Mouse (Mus musculus): ENCODE measurements at regions not wholly inside any gene's neighbourhood (a gene's known extent, or its start where the extent isn't known, plus 50 kb on each side); places are given as distances from the start of the nearest gene placed in this dataset.

DNA sequence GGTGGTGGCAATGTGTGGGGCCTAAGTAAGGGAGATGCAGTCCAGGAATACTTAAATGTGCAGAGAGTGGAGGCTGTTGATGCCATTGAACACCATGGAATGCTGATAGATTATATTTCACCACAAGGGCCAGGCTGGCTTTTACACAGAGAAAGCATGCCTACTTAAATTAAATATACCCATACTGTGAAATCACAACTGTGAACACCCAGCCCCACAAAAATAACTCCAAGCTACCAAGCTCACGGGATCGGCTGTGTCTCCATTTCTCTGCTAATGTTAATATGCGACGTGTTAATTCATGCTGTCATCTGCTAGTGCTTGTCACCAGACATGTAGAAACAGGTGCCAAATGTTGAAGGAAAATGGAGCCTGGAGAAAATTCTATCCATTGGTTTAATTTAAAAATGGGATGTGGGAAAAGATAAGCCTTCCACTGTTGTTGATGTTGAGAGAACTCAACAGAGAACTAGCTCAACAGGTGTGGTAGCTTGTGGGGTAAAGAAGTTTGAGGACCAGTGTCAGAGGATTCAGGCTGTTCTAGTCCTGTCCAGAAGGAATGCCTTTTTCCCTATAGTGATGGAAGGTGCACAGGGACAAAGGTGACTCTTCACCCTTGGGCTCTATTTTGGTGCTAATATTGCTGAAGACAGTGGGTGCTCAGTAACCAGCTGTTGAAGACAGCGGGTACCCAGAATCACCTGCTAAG lies 161.6 kb upstream of the Marcks start:
- H3K27me3 ChIP-seq (ENCODE audit: control insufficient read depth, insufficient read depth, low read length, poor library complexity, severe bottlenecking) = no peaks in the 10 kb centered on the region
- TF ChIP-seq CTCF (IDR thresholded peaks at IDR 0.05; ENCODE audit: low read depth, low read length) (no peak), POLR2A (IDR thresholded peaks at IDR 0.05; ENCODE audit: insufficient read depth, low read length) (no peak), EP300 (IDR thresholded peaks at IDR 0.05; ENCODE audit: insufficient read depth, low read depth, low read length) (no peak)
- no peak overlapping the region for H3K9ac ChIP-seq (ENCODE audit: low read depth, poor library complexity, severe bottlenecking)
- no peak overlapping the region for H3K4me3 ChIP-seq (ENCODE audit: low read depth, low read length)
- H3K36me3 ChIP-seq (ENCODE audit: control insufficient read depth, insufficient read depth, low read length, poor library complexity, severe bottlenecking) = no peaks in the 10 kb centered on the region
- no peak overlapping the region for H3K27ac ChIP-seq (ENCODE audit: insufficient read depth, low read length)
- H3K4me1 ChIP-seq (ENCODE audit: control insufficient read depth, insufficient read depth, low read length) = no peaks in the 10 kb centered on the region
- H3K9me3 ChIP-seq (replicated peaks; ENCODE audit: control insufficient read depth, insufficient read depth, low read length, poor library complexity, severe bottlenecking) = no peaks in the 10 kb centered on the region; the same call in 1 of the 2 replicates

DNA sequence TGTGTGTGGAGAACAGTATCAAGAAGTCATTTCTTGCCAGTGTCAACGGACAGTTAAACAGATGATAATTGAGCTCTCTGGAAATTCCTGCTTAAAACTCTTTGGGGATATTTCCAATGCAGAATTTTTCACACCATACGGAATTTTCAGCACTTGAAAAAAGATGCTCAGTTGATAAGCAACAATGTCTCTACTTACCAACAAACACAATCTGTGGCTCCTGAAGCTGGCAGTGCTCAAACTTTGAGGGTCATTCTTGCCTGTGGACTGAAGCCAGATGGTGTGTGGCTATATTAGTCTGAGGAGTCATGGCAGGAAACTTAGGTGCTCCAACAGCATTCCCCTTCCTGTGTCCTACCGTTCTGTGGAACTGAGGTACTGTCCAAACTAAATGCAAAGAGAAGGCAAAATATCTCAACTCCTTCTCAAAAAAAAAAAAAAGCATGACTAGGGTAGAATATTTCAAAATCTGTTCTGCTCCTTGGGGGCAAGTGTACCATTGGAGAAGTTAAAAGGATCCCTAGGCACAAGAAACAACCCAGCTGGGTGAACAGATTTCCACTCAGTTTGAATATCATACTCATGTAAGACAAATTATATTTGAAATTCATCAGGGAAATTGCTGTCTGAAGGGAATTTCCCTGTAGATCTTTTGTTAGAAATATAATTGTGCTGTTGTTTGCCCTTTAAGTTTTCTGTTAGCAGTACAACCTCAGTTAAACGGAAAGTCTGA lies 160.1 kb upstream of the Marcks start:
- TF ChIP-seq EP300 (IDR thresholded peaks at IDR 0.05; ENCODE audit: insufficient read depth, low read depth, low read length) (no peak), CTCF (IDR thresholded peaks at IDR 0.05; ENCODE audit: low read depth, low read length) (no peak), POLR2A (IDR thresholded peaks at IDR 0.05; ENCODE audit: insufficient read depth, low read length) (no peak)
- no peak overlapping the region for H3K27ac ChIP-seq (ENCODE audit: insufficient read depth, low read length)
- no peaks in the 10 kb centered on the region for H3K27me3 ChIP-seq (ENCODE audit: control insufficient read depth, insufficient read depth, low read length, poor library complexity, severe bottlenecking)

GRCm38 (mm10) chr10:37294231-37294630 lies 155.5 kb upstream of the Marcks start:
- Histone ChIP-seq H3K4me1 (ENCODE audit: control insufficient read depth, insufficient read depth, low read length) (no peaks in the 10 kb centered on the region), H3K27me3 (ENCODE audit: control insufficient read depth, insufficient read depth, low read length, poor library complexity, severe bottlenecking) (no peaks in the 10 kb centered on the region), H3K9ac (ENCODE audit: low read depth, poor library complexity, severe bottlenecking) (no peak overlapping the region), H3K36me3 (ENCODE audit: control insufficient read depth, insufficient read depth, low read length, poor library complexity, severe bottlenecking) (no peaks in the 10 kb centered on the region), H3K4me3 (ENCODE audit: low read depth, low read length) (no peak overlapping the region), H3K9me3 (replicated peaks; ENCODE audit: control insufficient read depth, insufficient read depth, low read length, poor library complexity, severe bottlenecking) (no peaks in the 10 kb centered on the region), H3K27ac (ENCODE audit: insufficient read depth, low read length) (no peak overlapping the region)
- TF ChIP-seq EP300 (IDR thresholded peaks at IDR 0.05; ENCODE audit: insufficient read depth, low read depth, low read length) (no peak), CTCF (IDR thresholded peaks at IDR 0.05; ENCODE audit: low read depth, low read length) (no peak), POLR2A (IDR thresholded peaks at IDR 0.05; ENCODE audit: insufficient read depth, low read length) (no peak)

More for the DNA sequence above, 160.1 kb upstream of the Marcks start:
- Histone ChIP-seq H3K36me3 (ENCODE audit: control insufficient read depth, insufficient read depth, low read length, poor library complexity, severe bottlenecking) (no peaks in the 10 kb centered on the region), H3K4me3 (ENCODE audit: low read depth, low read length) (no peak overlapping the region), H3K4me1 (ENCODE audit: control insufficient read depth, insufficient read depth, low read length) (no peaks in the 10 kb centered on the region), H3K9me3 (replicated peaks; ENCODE audit: control insufficient read depth, insufficient read depth, low read length, poor library complexity, severe bottlenecking) (no peaks in the 10 kb centered on the region; the same call in 1 of the 2 replicates), H3K9ac (ENCODE audit: low read depth, poor library complexity, severe bottlenecking) (no peak overlapping the region)

- Histone ChIP-seq H3K9ac (ENCODE audit: low read depth, poor library complexity, severe bottlenecking) (no peak overlapping the region), H3K4me1 (ENCODE audit: control insufficient read depth, insufficient read depth, low read length) (no peaks in the 10 kb centered on the region), H3K27ac (ENCODE audit: insufficient read depth, low read length) (no peak overlapping the region), H3K4me3 (ENCODE audit: low read depth, low read length) (no peak overlapping the region), H3K27me3 (ENCODE audit: control insufficient read depth, insufficient read depth, low read length, poor library complexity, severe bottlenecking) (no peaks in the 10 kb centered on the region), H3K36me3 (ENCODE audit: control insufficient read depth, insufficient read depth, low read length, poor library complexity, severe bottlenecking) (no peaks in the 10 kb centered on the region), H3K9me3 (replicated peaks; ENCODE audit: control insufficient read depth, insufficient read depth, low read length, poor library complexity, severe bottlenecking) (no peaks in the 10 kb centered on the region)
- TF ChIP-seq EP300 (IDR thresholded peaks at IDR 0.05; ENCODE audit: insufficient read depth, low read depth, low read length) = no peak
- TF ChIP-seq CTCF (IDR thresholded peaks at IDR 0.05; ENCODE audit: low read depth, low read length) = no peak
- no peak for TF ChIP-seq POLR2A (IDR thresholded peaks at IDR 0.05; ENCODE audit: insufficient read depth, low read length)
Observed at GRCm38 (mm10) chr10:37293292-37293691, 154.6 kb upstream of the Marcks start.

DNA sequence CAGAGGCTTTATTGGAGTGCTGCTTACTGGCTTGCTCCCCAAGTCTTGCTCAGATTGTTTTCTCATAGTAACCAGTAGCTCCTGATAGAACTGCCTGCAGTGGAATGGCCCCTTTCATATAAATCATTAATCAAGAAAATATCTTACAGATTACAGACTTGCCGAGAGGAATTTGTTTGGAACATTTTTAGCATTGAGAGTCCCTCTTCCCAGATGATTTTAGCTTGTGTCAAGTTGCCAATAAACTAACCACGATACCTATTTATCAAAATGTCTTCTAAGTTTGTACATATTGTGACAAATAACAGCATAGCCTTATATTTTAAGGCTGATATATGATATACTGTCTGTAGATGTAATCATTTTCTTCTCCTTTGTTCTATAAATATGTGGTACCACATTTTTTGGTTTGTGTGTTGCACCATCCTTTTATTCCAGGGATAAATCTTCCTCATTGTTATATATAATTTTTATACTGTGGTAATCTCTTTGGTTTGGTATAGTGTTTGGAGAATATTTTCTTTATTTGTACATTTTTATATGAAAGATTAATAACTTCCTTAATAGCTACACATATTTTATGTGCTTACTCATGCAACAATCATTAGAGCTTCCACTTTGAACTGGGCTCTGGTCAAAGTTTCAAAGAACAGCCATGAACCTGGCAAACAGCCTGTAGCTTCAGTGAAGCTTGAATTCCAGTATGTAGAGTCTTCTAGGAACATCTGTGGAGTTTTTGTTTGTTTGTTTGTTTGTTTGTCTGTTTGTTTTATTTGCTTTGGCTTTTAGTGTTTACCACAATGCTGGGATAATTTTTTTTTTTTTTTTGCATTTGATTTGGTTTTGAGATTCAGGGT lies 153.1 kb upstream of the Marcks start:
- TF ChIP-seq POLR2A (IDR thresholded peaks at IDR 0.05; ENCODE audit: insufficient read depth, low read length) = no peak
- TF ChIP-seq CTCF (IDR thresholded peaks at IDR 0.05; ENCODE audit: low read depth, low read length) = no peak
- no peak for TF ChIP-seq EP300 (IDR thresholded peaks at IDR 0.05; ENCODE audit: insufficient read depth, low read depth, low read length)
- Histone ChIP-seq H3K36me3 (ENCODE audit: control insufficient read depth, insufficient read depth, low read length, poor library complexity, severe bottlenecking) (no peaks in the 10 kb centered on the region), H3K9ac (ENCODE audit: low read depth, poor library complexity, severe bottlenecking) (no peak overlapping the region), H3K4me1 (ENCODE audit: control insufficient read depth, insufficient read depth, low read length) (no peaks in the 10 kb centered on the region), H3K4me3 (ENCODE audit: low read depth, low read length) (no peak overlapping the region), H3K9me3 (replicated peaks; ENCODE audit: control insufficient read depth, insufficient read depth, low read length, poor library complexity, severe bottlenecking) (no peaks in the 10 kb centered on the region), H3K27me3 (ENCODE audit: control insufficient read depth, insufficient read depth, low read length, poor library complexity, severe bottlenecking) (no peaks in the 10 kb centered on the region), H3K27ac (ENCODE audit: insufficient read depth, low read length) (no peak overlapping the region)

Data from ES-Bruce4 (cell line).